Comparison of ENCODE assay signal across 22 mouse cellular contexts in the genomic region with DNA sequence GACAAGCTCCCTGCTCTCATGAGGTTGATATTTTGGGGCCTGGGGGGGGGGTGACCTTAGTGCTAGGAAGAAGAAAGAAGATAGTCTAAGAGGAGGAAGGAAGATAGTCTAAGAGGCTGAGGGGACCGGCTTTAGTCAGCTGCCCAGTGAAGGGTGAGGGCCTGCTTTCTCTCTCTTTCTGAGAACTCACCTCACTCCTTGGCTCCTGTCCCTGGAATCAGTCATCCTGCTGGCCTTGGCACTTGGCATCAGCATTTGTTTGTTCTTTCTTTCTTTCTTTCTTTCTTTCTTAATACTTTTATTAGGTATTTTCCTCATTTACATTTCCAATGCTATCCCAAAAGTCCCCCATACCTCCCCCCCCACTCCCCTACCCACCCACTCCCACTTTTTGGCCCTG. TPM values are rescaled to one million over a fixed set of nuclear protein-coding genes. Genes with fewer than 3 reads are reported as not detected.
DNase-seq lines count a peak whose midpoint lies in the region; ATAC-seq lines count a peak whose summit lies in the region.
"Had no signal": no experiment of that assay in that cellular context is flagged by ENCODE, and none has a peak within 500 bp of the region (broad histone marks: within the 10 kb centered on the region; RNA-seq: fewer than 3 reads in every experiment).

No protein-coding gene starts in this region.

- H3K36me3 ChIP-seq in forebrain, embryonic 10.5 days (replicated peaks): peaks cover 91% of the 10 kb centered on the region
- peaks cover 56% of the 10 kb centered on the region for H3K36me3 ChIP-seq in forebrain, embryonic 14.5 days (ENCODE audit: control insufficient read depth, insufficient read depth, low read length)

- no peak overlapping the region for H3K27ac ChIP-seq in forebrain, embryonic 10.5 days
- no peak overlapping the region for H3K27ac ChIP-seq in forebrain, embryonic 14.5 days (ENCODE audit: low read depth, low read length)
- H3K27ac ChIP-seq: embryonic facial prominence, embryonic 12.5 days; forebrain, embryonic 12.5 days; heart, adult 2 months; heart, embryonic 15.5 days; hindbrain, embryonic 15.5 days had no signal

- H3K9me3 ChIP-seq in forebrain, embryonic 10.5 days: no peaks in the 10 kb centered on the region
- no peaks in the 10 kb centered on the region for H3K9me3 ChIP-seq in forebrain, embryonic 14.5 days (replicated peaks; ENCODE audit: control insufficient read depth, low read length)
- H3K9me3 ChIP-seq: embryonic facial prominence, embryonic 12.5 days; forebrain, embryonic 12.5 days; G1E; heart, embryonic 15.5 days; hindbrain, embryonic 15.5 days had no signal

- H3K4me3 ChIP-seq in forebrain, embryonic 10.5 days: no peak overlapping the region
- H3K4me3 ChIP-seq in forebrain, embryonic 14.5 days (ENCODE audit: low read depth, low read length): no peak overlapping the region
- H3K4me3 ChIP-seq: embryonic facial prominence, embryonic 12.5 days; forebrain, embryonic 12.5 days; heart, adult 2 months; heart, embryonic 15.5 days; hindbrain, embryonic 15.5 days had no signal

- H3K27me3 ChIP-seq in forebrain, embryonic 10.5 days (ENCODE audit: poor library complexity, severe bottlenecking): no peaks in the 10 kb centered on the region
- no peaks in the 10 kb centered on the region for H3K27me3 ChIP-seq in forebrain, embryonic 14.5 days (replicated peaks; ENCODE audit: control insufficient read depth, insufficient read depth, low read length)
- H3K27me3 ChIP-seq: embryonic facial prominence, embryonic 12.5 days; forebrain, embryonic 12.5 days; heart, embryonic 15.5 days; hindbrain, embryonic 15.5 days had no signal

- 100% methylated on average over 1 of the region's 1 CpGs for WGBS in forebrain, embryonic 10.5 days
- WGBS in forebrain, embryonic 14.5 days: 76% methylated on average over 1 of the region's 1 CpGs

- no peak overlapping the region for H3K4me2 ChIP-seq in forebrain, embryonic 14.5 days (ENCODE audit: low read length)
- H3K4me2 ChIP-seq: embryonic facial prominence, embryonic 12.5 days; forebrain, embryonic 12.5 days; heart, embryonic 11.5 days; heart, embryonic 15.5 days; hindbrain, embryonic 15.5 days had no signal

- no peak overlapping the region for H3K9ac ChIP-seq in forebrain, embryonic 14.5 days (ENCODE audit: low read length)
- H3K9ac ChIP-seq: embryonic facial prominence, embryonic 12.5 days; forebrain, embryonic 12.5 days; forebrain, postnatal 0 days; heart, embryonic 15.5 days; hindbrain, embryonic 15.5 days had no signal

- H3K4me1 ChIP-seq in forebrain, embryonic 10.5 days: peaks cover 13% of the 10 kb centered on the region
- no peaks in the 10 kb centered on the region for H3K4me1 ChIP-seq in forebrain, embryonic 14.5 days (ENCODE audit: control insufficient read depth, insufficient read depth, low read length)
- H3K4me1 ChIP-seq: embryonic facial prominence, embryonic 12.5 days had no signal

- ATAC-seq in forebrain, embryonic 14.5 days: no peak
- ATAC-seq: CD4-positive, CD25-positive, alpha-beta regulatory T cell, adult 4 months; forebrain, postnatal 0 days; intestine, embryonic 16.5 days had no signal

- DNase-seq in adrenal gland, postnatal 25 days: peak; percentile 35
- DNase-seq in adrenal gland, adult 8-10 months: no peak
- DNase-seq in kidney, adult 9 months: peak; percentile 31
- DNase-seq in kidney, postnatal 14 days: no peak
- peak; percentile 44 for DNase-seq in adipocyte (ENCODE audit: low spot score)
- no peak for DNase-seq in forebrain, embryonic 10.5 days (ENCODE audit: extremely low spot score, low spot score)
- DNase-seq in forebrain, embryonic 14.5 days (ENCODE audit: low spot score): no peak
- DNase-seq: B cell, adult 2 months; cerebellum, adult 8-10 months; forebrain, postnatal 0 days; gastrocnemius, postnatal 14 days; heart, adult 2 months; heart, postnatal 14 days; kidney, adult 8-10 months had no signal

RNA-seq across cellular contexts. Expression of a gene that starts 10.5 kb away (rescaled TPM):
- 88.5 and 93.5 TPM in 2 replicates for total RNA-seq in adrenal gland, postnatal 25 days (2021)
- total RNA-seq in adrenal gland, adult 8-10 months (2022): 10 to 100 TPM; 44.9 to 73.7 (median 53.8) TPM
- polyA plus RNA-seq in forebrain, embryonic 10.5 days (2016; fragmentation: Nextera tagmentation; extraction: Ambion mirVana): 58.5 and 58.6 TPM in 2 replicates
- 51.8 and 71.1 TPM in 2 replicates for polyA plus RNA-seq in forebrain, embryonic 14.5 days (2014; fragmentation: Nextera tagmentation; extraction: Ambion mirVana)

RNA-seq across cellular contexts. Expression of a gene that starts 44.7 kb away (rescaled TPM):
- total RNA-seq in adrenal gland, postnatal 25 days (2021): 18.4 and 37.3 TPM in 2 replicates
- 10 to 100 TPM; 27.8 to 35.6 (median 31.6) TPM for total RNA-seq in adrenal gland, adult 8-10 months (2022)
- 56.5 and 57.6 TPM in 2 replicates for polyA plus RNA-seq in forebrain, embryonic 10.5 days (2016; fragmentation: Nextera tagmentation; extraction: Ambion mirVana)
- polyA plus RNA-seq in forebrain, embryonic 14.5 days (2014; fragmentation: Nextera tagmentation; extraction: Ambion mirVana): 26.0 and 29.1 TPM in 2 replicates

RNA-seq across cellular contexts. Expression of a gene that starts 45.5 kb away (rescaled TPM):
- total RNA-seq in adrenal gland, postnatal 25 days (2021): 0.90 and 2.1 TPM in 2 replicates
- 1 to 10 TPM; 1.4 to 5.2 (median 3.5) TPM for total RNA-seq in adrenal gland, adult 8-10 months (2022)
- polyA plus RNA-seq in forebrain, embryonic 10.5 days (2016; fragmentation: Nextera tagmentation; extraction: Ambion mirVana): 0.20 and 0.27 TPM in 2 replicates
- 3.1 and 4.4 TPM in 2 replicates for polyA plus RNA-seq in forebrain, embryonic 14.5 days (2014; fragmentation: Nextera tagmentation; extraction: Ambion mirVana)
- total RNA-seq: heart, adult 2 months; heart, postnatal 14 days had no signal
- polyA plus RNA-seq: G1E; heart, adult 2 months; heart, embryonic 15.5 days had no signal

RNA-seq across cellular contexts. Expression of a gene that starts 52.2 kb away (rescaled TPM):
- total RNA-seq in adrenal gland, postnatal 25 days (2021): 17.5 and 25.9 TPM in 2 replicates
- total RNA-seq in adrenal gland, adult 8-10 months (2022): 10 to 100 TPM; 19.1 to 22.1 (median 19.9) TPM
- 21.4 and 22.2 TPM in 2 replicates for polyA plus RNA-seq in forebrain, embryonic 10.5 days (2016; fragmentation: Nextera tagmentation; extraction: Ambion mirVana)
- 4.7 and 7.0 TPM in 2 replicates for polyA plus RNA-seq in forebrain, embryonic 14.5 days (2014; fragmentation: Nextera tagmentation; extraction: Ambion mirVana)

Comparison
In these comparisons a context has a peak if more than half of its experiments do, and no peak if none do; other contexts are left out.
1. DNase-seq: peak in adrenal gland, postnatal 25 days (single experiment), kidney, adult 9 months (single experiment) and adipocyte (single experiment); none in adrenal gland, adult 8-10 months (single experiment), kidney, postnatal 14 days (single experiment), forebrain, embryonic 10.5 days (single experiment) and forebrain, embryonic 14.5 days (single experiment).